Mouse (Mus musculus) heart, postnatal 36 days (tissue): ENCODE measurements around the gene Arv1. TPM values are rescaled to one million over a fixed set of nuclear protein-coding genes. Genes with fewer than 3 reads are reported as not detected.

Experiments used
- DNase-seq, 2 experiments: peaks; one replicate each; pipeline ENCODE4 v3.0.0; 2021 to 2022
- intact Hi-C: fragments of 180-260 bp; cut with DNase I; formaldehyde crosslinking; loops from one replicate; pipeline ENCODE4 v1.15.1; 2025
- total RNA-seq, 2 experiments: library from RNA; stranded (reverse); gene quantifications; 2 replicates each; pipeline ENCODE4 v1.2.3; 2021

The Arv1 gene
- total RNA-seq, 2 experiments from 2014 or later, result 3.6 to 5.6 TPM

DNA sequence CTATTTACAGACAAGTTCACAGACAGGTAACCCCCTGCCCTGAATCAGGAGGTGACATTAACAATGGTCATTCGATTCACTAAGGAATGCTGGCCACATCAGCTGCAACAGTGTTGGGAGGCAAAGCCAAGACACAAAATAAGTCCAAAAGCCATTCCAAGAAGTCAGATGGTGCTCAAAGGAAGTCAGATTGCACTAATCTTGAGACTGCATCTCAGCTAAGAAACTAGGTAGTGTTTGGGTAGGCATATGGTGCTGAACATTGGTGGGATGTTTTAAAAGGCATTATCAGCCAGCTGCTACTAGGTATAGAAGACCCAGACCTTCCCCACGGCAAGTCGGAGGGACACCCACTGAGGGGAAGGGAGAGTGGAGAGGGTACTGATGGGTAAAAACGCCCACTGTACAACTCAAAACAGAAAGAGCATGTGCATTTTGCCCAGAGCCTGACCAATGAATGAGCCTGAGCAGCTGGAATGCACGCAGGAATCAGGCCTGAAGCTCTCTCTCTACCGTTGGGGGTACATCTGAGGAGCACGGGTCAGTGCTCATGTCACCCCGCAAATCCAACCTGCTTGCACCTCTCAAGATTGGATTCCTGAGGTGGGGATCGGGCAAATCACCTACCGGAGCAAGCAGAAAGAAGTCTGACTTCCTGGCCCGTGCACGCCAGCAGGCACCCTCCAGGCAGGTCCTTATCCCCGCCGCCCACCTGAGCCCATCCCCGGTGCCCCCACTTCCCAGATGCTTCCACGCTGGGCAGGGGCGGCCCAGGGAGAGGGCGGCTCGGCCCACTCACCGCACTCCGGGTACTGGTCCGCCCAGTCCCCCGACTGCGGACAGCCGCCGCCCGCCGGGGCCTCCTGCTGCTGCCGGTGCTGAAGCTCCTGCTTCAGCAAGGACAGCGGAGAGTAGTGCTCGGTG lies 739 bp upstream of the Arv1 start:
- DNase-seq, result no peak

DNA sequence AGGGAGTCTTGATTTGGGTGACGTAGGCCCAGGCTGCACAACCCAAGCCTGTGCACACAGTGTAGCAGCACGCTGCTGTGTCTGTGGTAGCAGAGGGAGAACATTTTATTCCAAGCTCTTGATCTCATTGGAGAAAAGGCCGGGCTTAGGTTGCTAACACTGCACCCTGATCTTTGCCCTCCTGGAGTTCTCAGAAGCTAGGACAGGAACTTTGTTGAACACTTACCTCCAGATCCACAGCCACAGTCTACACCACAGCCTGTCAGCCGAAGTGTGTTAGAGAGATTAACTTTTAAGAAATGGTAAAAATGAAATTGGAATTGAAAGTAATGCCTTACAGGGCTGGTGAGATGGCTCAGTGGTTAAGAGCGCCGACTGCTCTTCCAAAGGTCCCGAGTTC lies 2.4 kb downstream of the Arv1 start:
- DNase-seq, result no peak
- intact Hi-C loops, result loop anchor here (10.0 kb wide), 1 partner anchor 170 kb away; the partner anchor contains the start of genes Exoc8 and Sprtn

More for the DNA sequence above, 739 bp upstream of the Arv1 start:
- intact Hi-C loops, result loop anchor here (10.0 kb wide), 1 partner anchor 174 kb away; the partner anchor contains the start of genes Exoc8 and Sprtn

DNA sequence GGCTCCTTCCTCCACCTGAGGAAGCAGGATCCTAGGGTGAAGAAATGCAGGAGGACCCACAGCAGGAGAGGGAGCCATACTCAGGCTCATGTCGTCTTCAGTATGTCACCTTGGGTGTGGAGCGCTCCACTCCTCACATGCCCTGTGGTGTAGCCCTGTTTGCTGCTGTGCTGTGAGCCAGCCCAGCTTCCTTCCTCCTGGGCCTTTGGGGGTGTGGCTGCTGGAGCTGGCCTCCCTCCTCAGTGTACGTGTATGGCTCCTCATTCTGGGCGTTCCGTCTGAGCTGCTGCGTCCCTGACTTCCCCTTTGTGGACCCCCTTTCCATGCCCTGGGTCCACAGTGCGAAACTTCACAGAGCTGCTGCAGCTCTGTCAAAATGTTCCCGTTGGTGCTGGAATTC lies 10.9 kb downstream of the Arv1 start:
- no peak for DNase-seq
- intact Hi-C loops, result loop anchor here (10.0 kb wide), 1 partner anchor 302 kb away; no protein-coding TSS in a partner anchor

DNA sequence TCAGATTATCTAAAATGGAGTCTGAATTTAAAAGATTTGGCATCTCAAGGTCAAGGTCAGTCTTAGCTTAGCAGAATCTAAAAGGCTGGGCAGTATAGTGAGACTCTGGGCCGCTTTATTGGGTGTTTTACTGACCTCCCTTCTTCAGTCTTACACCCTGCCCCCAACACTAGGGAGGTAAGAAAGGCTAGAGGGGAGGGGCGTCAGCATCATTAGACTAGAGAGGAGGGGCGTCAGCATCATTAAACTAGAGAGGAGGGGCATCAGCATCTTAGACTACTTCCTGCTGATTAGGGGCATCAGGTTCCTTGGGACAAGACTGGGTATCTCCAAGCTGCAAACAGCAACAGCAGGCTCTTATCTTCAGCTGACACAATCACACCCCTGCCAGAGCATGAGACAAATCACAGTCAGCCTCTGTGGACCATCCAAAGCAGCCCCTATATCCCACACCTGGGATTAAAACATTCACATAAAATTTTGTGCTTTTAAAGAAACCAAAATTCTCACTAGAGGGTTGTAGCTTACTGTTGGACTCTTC lies 13.5 kb downstream of the Arv1 start:
- DNase-seq, result no peak
- intact Hi-C loops, result loop anchor here (10.0 kb wide), 1 partner anchor 299 kb away; no protein-coding TSS in a partner anchor

DNA sequence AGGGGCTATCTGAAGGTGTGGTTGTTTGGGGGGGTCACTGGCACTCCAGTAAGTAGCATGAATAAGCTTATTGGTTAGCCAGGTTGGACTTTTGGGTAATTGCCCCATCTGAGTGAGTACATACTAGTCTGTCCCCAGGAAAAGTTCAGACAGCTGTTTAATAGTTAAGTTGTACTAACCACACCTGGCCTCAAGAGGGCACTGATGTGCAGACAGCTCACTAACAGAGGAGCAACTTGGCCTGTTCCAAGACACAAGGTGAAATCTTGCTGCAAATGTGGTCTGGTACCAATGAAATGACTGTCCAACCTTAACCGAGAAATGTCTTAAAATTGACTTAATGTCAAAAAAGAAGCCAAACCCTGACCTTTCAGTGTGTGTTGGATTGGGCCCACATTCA lies 17.3 kb downstream of the Arv1 start:
- intact Hi-C loops, result loop anchor here (1.0 to 10.0 kb wide), 2 partner anchors 88 to 296 kb away; no protein-coding TSS in a partner anchor
- DNase-seq, result no peak

DNA sequence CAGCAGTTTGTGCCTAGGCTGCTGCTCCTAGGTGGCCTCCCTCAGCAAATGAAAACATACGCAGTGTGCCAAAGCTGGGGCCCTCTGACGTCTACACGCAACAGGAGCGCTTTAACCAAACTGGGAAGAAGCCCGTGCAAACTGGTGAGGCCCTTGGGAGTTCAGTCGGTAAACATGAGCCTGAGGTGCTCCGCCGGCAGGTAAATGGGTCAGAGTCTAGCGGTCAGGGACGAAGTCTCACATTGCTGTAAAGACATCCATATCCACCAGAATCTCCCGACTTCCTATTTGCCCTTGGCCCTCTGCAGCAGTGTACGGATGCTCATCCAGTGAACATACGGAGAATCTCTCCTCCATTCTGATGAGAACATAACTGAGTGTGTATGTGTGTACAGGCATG lies 24.7 kb downstream of the Arv1 start:
- intact Hi-C loops, result no loop called here
- DNase-seq, result no peak

DNA sequence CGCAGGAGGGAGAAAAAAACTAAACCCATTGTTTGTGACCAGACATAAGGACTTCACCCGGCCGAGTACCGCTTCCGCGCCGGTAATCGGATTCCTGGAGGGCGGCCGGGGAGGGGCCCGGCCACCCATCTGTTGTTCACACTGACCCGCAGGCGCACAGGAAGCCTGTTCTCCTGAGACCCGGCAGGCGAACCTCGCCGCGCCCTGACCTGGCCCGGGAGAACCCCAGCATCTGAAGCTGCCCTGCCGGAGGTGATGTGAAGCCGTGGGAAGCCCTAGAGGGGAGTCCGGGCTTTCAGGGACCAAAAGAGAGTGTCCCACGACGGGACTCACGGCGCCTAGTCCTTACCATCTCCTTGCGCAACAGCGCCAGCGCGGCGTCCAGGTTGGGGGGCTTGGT lies 29.3 kb downstream of the Arv1 start:
- intact Hi-C loops, result no loop called here
- peak; percentile 14 to 19 for DNase-seq

DNA sequence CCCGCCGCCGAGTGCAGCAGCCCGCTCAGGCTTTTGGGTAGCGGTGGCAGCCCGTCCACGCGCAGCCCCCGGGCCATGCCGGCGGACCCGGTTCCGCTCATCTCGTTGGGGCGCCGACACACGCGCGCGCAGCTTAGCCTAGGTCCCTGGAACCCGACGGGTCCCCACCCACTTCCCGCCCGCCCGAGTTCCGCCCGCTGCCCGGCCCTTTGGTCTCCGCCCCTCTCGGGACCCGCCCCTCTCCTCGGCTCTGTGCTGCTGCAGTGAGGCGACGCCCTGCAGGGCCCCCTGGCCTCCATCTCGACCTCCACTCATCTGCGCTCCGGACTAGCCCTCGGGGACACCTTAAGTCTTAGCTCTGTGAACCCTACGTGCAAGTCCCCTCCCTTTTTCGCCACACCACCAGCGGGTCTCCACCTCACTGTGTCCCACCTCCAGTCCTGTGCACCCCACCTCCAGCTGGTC lies 29.8 kb downstream of the Arv1 start, which contains the start of gene Fam89a:
Gene Fam89a, minus strand, starts transcription at position 124 of the 465 bp plus-strand sequence.
- intact Hi-C loops, result no loop called here

DNA sequence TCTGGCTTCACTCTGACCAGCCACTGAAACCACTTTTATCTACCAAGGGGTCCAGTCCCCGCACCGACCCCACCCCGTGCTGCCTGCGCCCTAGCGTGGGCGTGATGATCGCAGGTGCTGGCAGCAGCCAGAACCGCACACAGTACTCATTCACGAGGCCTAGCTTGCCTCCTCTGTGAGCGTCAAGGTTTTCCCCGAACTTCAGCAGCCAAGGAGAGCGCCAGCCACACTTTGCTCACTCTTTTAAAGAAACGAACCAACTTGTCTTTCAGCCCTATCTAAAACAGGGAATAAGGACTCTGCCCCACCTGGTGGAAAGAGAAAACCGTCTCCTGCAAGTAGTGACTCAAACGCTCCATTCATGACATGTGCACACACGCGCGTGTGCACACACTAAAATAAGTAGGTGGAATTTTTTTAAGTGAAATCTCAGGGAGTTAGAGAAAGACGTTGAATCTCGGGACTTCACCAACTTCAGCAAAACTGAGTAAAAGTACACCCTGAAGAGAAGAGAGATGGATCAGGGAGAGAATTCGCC lies 30.5 kb downstream of the Arv1 start:
- DNase-seq, result no peak
- intact Hi-C loops, result no loop called here

More for the DNA sequence above, 29.8 kb downstream of the Arv1 start, which contains the start of gene Fam89a:
- DNase-seq, result peak; percentile 47 to 54

DNA sequence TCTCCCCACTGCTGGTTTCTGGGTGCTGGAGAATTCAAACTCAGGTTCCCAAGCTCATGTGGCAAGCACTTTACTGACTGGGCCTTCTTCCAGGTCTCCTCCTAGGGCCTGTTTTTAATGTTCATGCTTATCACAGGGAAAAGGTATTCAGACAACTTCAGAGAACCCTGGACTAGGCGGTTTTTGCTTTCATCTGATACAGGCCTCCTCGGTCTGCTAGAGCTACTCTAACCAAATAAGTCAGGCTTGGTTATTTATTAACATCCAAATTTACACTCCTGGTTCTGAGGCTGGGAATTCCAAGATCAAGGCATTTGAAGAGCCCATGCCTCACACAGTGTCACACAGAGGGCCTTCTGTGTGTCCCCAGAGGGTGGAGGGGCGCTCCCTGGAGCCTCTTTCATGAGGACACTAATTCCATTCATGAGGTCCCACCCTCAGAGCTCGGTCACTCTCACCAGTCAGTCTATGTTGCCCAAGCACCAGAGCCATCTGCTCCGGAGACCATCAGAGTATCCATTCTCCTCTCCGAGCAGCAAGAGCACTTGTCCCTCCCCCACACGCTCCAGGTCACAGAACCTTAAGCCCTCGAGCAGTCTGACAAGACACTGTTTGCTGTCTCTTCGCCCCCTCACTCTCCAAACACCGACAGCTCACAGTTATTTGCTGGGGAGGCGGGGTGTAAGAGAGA lies 32.3 kb downstream of the Arv1 start:
- DNase-seq, result no peak

DNA sequence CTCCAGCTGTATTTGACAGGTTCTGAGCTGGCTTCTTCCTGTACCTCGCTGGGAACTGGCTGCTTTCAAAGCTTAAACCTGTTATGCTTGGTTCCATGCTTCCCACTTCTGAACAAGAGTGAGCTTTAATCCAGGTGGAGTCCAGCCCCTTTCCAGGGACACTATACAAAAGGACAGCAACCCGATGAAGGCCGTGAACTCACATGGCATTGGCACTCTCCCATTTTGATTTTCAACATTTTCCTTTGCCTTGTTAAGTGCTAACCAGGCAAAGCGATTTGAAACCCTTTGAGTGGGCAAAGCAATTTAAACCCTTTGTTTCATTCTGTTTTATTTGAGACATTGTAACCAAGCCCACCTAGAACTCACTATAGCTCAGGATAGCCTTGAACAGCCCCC lies 32.9 kb downstream of the Arv1 start:
- intact Hi-C loops, result no loop called here
- DNase-seq, result no peak

More for the DNA sequence above, 32.3 kb downstream of the Arv1 start:
- intact Hi-C loops, result no loop called here

DNA sequence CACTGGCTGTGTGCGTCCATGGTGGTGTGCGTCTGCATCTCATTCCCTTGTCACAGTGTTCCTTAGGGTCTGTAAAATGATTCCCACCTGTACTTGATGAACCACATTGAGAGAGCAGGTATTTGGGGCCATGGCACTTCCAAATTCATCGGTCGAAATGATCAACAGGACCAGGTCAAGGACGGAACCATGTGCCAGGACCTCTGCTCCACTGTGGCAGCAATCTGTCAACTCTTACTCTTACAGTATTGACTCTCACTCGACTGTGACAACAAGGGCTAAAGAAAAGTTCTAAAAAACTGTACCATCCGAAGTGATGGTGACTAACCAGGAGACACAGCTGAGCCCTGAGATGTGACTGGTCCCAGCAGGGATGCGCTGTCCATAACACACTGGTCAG lies 33.5 kb downstream of the Arv1 start:
- no peak for DNase-seq
- intact Hi-C loops, result no loop called here

DNA sequence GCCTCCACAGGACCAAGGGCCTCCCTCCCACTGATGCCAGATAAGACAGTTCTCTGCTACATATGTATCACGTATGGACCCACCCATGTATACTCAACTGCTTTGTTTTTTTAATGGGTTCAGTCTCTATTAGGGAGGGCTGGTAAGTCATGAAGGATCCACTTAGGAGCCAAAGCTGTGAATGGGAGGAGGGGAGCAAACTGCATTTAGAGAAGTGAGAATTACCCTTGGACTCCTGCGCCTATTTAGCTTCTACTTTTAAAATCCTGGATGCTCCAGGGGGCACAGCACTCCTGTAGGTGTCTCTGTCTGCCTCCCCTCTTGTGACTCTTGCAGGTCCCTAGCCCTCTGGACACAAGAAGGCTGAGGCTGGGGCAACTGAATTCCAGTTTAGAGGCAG lies 34.2 kb downstream of the Arv1 start:
- intact Hi-C loops, result no loop called here

DNA sequence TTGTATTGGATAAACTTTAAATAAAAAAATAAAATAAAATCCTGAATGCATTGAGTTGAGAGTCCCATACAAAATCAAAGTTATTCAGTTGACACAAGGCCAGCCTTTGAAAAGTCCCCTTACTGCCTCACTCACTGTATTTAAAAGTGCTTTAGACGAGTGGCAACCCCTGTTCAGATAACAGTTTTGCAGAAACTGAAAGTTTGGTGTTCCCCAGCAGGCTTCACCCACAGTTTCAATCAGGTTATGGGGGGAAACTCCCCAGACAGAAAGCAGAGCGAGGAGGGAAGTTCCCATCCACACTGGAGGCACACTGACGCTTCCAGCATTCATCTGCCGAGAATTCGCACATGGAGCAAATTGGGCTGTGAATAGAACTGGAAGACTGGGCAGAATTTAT lies 34.7 kb downstream of the Arv1 start:
- intact Hi-C loops, result no loop called here
- no peak for DNase-seq

More for the DNA sequence above, 34.2 kb downstream of the Arv1 start:
- no peak for DNase-seq

DNA sequence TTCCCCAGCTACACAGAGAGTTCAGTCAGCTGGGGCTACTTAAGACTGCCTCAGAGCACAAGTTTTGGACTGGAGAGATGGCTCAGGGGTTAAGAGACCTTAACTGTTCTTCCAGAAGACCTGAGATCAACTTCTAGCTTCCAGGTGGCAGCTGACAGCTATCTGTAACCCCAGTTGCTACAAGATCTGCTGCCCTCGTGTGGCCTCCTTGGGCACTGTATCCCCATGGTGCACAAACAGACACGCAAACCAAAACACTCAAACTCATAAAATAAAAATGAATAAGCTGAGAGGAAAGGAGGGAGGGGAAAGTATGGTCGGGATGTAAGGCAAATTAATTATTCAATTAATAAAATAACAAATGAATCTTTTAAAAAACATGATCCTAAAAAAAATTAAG lies 36.6 kb downstream of the Arv1 start:
- intact Hi-C loops, result no loop called here
- peak in 1 of 2 experiments; percentile 12 for DNase-seq

DNA sequence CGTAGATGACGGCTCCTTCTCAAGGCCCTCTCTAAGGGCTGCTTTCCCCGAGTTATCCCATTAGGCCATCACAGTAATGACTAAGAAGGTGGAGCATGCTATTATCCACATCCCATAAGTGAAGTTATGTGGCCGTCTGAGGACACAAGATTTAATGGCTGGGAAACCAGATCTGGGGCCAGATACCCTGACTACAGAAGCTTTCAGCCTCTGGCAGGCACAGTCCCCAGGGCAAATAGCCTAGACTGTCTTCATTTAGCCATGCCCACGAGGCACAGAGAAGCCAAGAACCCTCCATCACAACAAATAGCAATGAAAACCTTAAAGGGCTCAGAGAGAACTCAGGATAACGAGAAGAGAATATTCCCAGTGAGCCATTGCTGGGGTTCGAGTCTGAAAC lies 41.1 kb downstream of the Arv1 start:
- no peak for DNase-seq
- intact Hi-C loops, result no loop called here

DNA sequence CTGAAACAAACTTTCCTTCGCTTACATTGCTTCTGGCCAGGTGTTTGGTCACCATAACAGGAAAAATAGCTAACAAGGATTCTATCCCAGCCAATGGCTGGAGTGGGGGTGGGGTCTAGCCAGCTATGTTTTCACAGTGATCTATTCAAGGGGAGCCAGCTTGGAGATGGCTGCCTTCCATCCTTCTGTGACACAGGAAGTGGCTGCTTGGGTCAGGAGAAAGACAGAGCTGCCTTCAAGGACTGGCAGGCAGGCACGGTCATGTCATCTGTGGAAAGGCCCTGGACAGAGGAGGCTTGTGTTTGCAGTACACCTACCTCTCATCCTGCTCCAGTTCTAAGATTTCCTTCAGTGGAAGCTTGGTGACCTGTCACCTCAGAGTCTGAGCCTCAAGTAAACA lies 50.5 kb downstream of the Arv1 start:
- intact Hi-C loops, result loop anchor here (2.0 kb wide), 1 partner anchor 30 kb away; no protein-coding TSS in a partner anchor
- DNase-seq, result no peak

DNA sequence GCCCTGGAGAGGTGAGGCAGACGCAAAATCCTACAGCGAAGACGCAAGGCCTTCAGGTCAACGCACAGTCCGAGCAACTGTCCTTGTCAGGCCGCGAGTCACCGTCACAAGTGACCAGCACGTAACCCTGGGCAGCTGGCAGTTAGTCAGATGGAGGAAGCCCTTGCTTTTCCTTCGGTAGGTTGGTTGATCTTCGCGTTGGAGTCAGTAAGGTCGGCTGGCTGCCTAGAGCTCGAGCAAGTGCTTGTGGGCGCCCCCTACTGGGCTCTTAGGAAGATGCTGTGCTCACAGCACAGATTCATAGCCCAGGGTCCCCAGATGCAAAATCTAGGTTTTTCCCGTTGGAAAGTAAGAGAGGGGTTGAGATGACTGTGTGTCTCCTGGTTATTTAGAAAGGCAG lies 53.8 kb downstream of the Arv1 start:
- intact Hi-C loops, result loop anchor here (1.0 kb wide), 1 partner anchor 158 kb away; no protein-coding TSS in a partner anchor
- peak; percentile 56 to 73 for DNase-seq

DNA sequence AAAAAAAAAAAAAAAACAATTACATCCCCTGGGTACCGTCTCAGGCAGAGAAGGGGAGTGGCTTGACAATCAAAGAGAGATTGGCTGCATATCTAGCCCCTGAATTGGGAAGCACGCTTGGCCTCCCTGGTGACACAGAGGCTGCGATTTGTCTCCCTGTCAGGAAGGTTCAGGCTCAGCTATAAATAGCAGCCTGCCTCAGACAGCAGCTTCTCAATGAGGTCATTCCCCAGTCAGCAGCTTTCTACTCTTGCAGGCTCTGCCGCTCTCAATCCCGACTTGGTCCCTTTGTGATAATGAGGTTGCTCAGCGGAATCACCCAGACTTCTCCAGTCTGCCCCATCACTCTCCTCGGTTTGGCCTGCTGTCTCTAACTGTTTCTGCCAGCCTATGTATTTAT lies 58.3 kb downstream of the Arv1 start:
- intact Hi-C loops, result no loop called here
- DNase-seq, result peak in 1 of 2 experiments; percentile 23

DNA sequence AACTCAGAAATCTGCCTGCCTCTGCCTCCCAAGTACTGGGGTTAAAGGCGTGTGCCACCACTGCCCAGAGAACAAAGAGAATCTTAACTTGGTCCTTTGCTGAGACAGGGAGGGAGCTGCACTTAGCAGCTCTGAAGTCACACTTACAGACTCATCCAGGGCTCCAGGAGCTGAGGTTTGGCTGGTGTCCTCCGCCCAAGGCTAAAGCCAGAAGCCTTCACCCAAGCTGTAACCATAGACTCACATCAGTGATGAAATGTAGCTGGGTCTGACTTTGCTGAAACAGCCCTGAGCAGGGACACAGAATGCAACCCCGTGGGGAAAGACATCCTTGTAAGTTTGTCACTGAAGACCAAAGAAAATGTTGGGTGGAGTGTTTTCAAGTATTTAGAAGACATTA lies 60.5 kb downstream of the Arv1 start:
- DNase-seq, result no peak

More for the DNA sequence above, 60.5 kb downstream of the Arv1 start:
- intact Hi-C loops, result no loop called here
